Mouse (Mus musculus) large intestine, adult 2 months (tissue): Measurements from ENCODE around the gene Il21. TPM values are rescaled to one million over a fixed set of nuclear protein-coding genes. Genes with fewer than 3 reads are reported as not detected.

Source experiments
- DNase-seq: peaks from one replicate; pipeline ENCODE4 v3.0.0-alpha.2; 2012; ENCODE audit warnings: low read depth, low spot score
- WGBS: fragments of 180-500 bp; shearing (Covaris S2); methylation state at CpG from one replicate; pipeline ENCODE4 v1.1.7; 2018; 5-methylcytosine and 5-hydroxymethylcytosine counted together
- polyA plus RNA-seq: library from polyadenylated mRNA; depleted of rRNA; stranded (reverse); fragments of >200 nt; gene quantifications from 2 replicates; pipeline ENCODE4 v1.2.3, GENCODE M21; 2012; rRNA removed

The Il21 gene
- polyA plus RNA-seq, 1 experiment: 0.16 TPM

- no peak for DNase-seq
- WGBS: 54% methylated on average over 6 of the region's 6 CpGs
Observed at GRCm38 (mm10) chr3:37201122-37201916, 31.1 kb downstream of the Il21 start.

DNA sequence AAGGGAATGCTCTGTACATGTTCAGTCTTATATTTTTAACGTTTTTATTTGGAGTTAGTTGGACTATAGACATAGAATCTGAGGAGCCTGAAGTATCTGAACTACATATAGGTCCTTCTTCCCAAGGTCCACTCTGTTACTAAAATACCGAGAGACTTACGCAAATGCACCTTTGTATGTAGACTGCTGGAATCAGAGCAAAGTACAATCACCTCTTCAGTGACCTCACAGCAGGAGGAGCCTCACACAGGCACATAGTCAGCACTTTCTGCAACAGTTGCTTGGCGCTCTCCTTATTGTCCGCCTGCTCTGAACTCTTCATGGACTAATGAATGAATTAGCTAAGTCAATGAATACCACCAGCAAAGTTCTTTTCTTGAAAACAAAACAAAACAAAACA, 34.1 kb downstream of the Il21 start:
- no peak for DNase-seq
- WGBS: 83% methylated on average over 5 of the region's 5 CpGs

- no peak for DNase-seq
- 55% methylated on average over 2 of the region's 2 CpGs for WGBS
Observed at GRCm38 (mm10) chr3:37191953-37192352, 40.5 kb downstream of the Il21 start.

GRCm38 (mm10) chr3:37185534-37185933, 46.9 kb downstream of the Il21 start:
- DNase-seq: no peak
- 59% methylated on average over 1 of the region's 1 CpGs for WGBS

DNA sequence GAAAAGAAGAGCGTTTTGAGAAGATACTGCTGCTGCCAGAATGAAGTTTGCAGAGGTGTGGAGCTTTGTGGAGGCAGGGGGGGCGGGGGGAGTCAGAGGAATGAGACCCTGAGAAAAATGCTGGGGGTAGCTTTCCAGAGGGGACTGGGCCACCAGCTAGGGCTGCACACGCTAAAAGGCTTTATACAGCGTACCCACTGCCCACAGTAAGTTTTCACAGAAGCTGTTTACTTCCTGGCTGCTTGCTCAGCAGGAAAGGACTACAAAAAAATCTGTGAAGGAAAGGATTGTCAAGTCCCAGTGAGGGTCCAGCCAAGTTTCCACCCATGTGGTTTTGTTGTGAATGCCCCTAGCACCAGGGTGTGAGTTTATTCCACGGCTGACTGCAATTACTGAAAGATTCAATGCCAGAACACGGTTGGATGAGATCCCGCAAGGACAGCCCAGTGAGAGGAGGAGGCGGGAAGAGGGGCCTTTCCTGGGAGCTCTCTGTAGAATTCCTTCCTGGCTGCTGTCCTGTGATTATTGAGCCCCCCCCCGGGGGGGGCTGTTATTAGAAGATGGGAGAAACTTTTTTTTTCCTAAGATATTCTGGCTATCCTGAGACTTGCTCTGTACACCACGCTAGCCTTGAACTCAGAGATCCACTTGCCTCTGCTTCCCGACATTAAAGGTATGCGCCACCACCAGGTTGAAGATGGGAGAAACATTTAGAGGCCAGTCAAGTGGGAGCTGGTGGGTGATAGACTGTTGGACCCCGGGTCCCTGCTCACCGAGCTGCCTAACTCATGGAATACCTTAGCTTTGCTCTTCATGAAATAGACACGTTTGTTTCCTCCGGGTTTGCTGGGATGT, 49.8 kb downstream of the Il21 start:
- 51% methylated on average over 16 of the region's 16 CpGs for WGBS
- DNase-seq: no peak

DNA sequence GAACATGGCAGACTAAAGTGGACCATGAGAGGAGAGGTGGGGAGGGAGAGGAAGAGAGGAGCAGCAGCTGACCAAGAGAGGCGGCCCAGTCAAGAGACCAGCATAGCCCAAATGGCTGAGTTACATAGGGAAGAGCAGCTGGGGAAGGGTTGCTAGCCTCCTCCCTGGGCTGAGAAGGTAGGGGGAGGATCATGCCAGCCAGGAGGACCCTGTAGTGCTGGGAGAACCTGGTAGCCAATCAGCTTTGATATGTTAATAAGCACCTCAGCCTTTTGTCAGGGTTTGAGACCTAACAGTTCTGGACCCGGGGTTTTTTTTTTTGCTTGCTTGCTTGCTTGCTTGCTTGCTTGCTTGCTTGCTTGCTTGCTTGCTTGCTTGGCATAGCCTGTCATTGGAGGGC, 51.4 kb downstream of the Il21 start:
- WGBS: 47% methylated on average over 2 of the region's 2 CpGs
- DNase-seq: no peak

DNA sequence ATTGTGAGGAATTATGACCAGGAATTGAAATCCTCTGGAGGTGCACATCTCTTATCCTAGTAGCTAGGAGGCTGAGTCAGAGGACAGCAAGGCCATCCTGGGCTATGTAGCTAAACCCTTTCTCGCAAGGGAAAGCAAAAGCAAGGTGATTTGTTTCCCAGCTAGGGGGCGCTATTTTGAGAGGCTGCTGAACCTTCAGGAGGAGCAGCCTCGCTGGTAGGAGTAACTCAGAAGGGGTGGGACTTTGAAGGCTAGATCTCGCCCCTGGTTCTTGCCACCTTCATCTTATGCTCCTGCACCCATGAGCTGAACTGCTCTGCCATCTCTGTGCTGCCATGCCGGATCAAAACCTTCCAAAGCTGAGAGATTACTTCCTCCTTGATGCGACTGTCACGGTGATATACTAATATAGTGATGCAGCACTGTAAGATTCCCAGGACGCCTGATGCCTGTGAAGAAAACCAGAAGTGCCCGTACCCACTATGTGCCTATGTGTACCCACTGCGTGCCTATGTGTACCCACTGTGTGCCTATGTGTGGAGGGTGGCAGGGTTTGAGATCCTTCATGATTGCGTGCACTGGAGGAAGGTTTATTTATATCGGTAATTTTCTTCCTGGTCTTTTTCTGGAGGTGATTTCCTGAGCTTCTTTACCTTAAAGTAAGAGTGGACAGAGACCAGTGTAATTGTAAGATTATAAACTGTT, 52.2 kb downstream of the Il21 start:
- DNase-seq: no peak
- 74% methylated on average over 12 of the region's 12 CpGs for WGBS

- DNase-seq: no peak
Observed at GRCm38 (mm10) chr3:37179472-37179871, 53.0 kb downstream of the Il21 start.

DNA sequence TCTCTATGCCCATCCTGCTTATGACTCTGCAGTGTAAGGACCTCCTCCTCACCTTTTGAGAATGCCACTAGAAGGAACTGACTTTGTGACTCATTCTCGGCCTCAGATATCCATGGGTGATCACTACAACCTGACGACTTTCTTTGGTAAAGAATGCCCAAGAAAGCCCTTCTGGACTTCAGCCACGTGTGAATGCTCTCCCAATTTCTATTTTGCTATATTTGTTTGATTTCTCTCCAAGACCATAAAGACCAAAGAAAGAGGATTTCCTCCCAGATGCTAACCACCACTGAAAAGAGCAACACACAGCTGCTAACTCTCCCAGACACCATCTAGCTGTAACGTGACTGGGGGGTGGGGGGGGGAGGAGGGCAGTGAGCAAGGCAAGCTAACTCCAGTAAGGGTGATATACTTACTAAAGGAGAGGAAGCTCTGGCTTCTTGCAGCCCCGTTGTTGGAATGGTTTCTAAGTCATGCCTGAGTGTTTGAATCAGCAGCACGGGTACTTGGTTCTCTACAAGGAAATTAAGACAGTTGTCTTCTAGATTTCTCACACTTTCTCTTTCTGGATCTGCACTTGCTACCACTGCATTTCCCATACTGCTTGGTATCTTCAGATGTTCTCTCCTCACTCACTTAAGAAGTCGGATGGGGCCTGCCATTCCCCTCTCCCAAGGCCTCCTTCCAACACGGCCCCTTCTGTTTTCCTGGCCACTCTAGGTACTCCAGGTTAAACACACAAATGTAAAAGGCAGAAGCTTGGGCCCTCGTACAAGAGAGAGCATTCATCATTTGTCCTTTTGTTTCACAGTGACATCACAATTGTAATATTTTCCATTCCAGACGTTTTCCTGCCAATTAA, 57.5 kb downstream of the Il21 start:
- no peak for DNase-seq
- WGBS: 51% methylated on average over 10 of the region's 10 CpGs

More at GRCm38 (mm10) chr3:37179472-37179871, 53.0 kb downstream of the Il21 start:
- 91% methylated on average over 9 of the region's 9 CpGs for WGBS

- WGBS: 80% methylated on average over 8 of the region's 8 CpGs
- no peak for DNase-seq
Observed at GRCm38 (mm10) chr3:37173285-37173684, 59.2 kb downstream of the Il21 start.

Other genes starting within 250 kb of the Il21 start
- not detected in 2 replicates for gene Adad1, start 169.1 kb downstream of the Il21 start, polyA plus RNA-seq
- gene Il2, start 106.7 kb downstream of the Il21 start, polyA plus RNA-seq: not detected in 2 replicates
- 0.62 and 0.81 TPM in 2 replicates for gene Bbs12, start 79.9 kb upstream of the Il21 start, polyA plus RNA-seq
- 0.07 and 0.14 TPM in 2 replicates for gene Cetn4, start 80.1 kb upstream of the Il21 start, polyA plus RNA-seq
- 0.57 and 0.82 TPM in 2 replicates for gene Fgf2, start 115.7 kb upstream of the Il21 start, polyA plus RNA-seq
- gene Spata5, start 187.3 kb upstream of the Il21 start, polyA plus RNA-seq: 2.2 and 2.7 TPM in 2 replicates
- 8.3 and 10.6 TPM in 2 replicates for gene Nudt6, start 187.6 kb upstream of the Il21 start, polyA plus RNA-seq